Mouse (Mus musculus): Measurements from ENCODE around the gene Naa35. TPM values are rescaled to one million over a fixed set of nuclear protein-coding genes. Genes with fewer than 3 reads are reported as not detected.
A peak's percentile ranks its signal among the peaks of the same experiment; 100 is the strongest.
"Not testable (repeated sequence)": the region's sequence is repeated elsewhere in the genome, so short reads cannot be mapped to it uniquely, and the experiment has no call there.

Gene Naa35
- polyA plus RNA-seq, 1 experiment from 2014 or later: 16.4 TPM

- under 1% methylated on average over 33 of the region's 73 CpGs for WGBS (ENCODE audit: missing documents)
- Histone ChIP-seq H3K27ac (peak overlapping the region; percentile 36; the same call in 1 of the 2 replicates), H3K79me2 (ENCODE audit: inconsistent target) (peaks cover 43% of the 10 kb centered on the region), H3K36me3 (ENCODE audit: inconsistent target) (no peaks in the 10 kb centered on the region), H3K4me3 (ENCODE audit: inconsistent target) (peak overlapping the region; percentile 46)
These were observed 27.7 kb upstream of the Naa35 start for GRCm38 (mm10) chr13:59557185-59557985.

DNA sequence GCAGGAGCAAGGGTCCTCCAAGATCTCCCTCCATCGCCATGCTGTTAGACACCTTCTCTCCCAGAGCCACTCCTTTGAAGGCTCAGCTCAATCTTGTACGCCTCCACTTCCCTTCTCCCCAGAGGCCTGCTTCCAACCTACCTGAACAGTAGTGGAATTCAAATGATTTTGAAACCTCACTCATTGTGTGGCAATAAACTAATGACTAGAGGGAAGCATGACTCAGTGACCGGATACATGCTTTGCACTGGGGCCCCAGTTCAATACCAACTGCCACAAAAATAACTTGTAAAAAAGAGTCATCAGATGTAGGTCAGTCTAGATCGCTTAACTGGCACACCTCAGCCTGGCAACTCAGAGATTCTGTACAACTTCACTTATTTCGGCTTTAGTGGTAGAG is 26.3 kb upstream of the Naa35 start:
- peaks cover 29% of the 10 kb centered on the region for H3K79me2 ChIP-seq (ENCODE audit: inconsistent target)
- no peak overlapping the region for H3K4me3 ChIP-seq (ENCODE audit: inconsistent target)
- H3K36me3 ChIP-seq (ENCODE audit: inconsistent target): no peaks in the 10 kb centered on the region
- WGBS (ENCODE audit: missing documents): 45% methylated on average over 5 of the region's 5 CpGs
- H3K27ac ChIP-seq: peak overlapping the region; percentile 40

DNA sequence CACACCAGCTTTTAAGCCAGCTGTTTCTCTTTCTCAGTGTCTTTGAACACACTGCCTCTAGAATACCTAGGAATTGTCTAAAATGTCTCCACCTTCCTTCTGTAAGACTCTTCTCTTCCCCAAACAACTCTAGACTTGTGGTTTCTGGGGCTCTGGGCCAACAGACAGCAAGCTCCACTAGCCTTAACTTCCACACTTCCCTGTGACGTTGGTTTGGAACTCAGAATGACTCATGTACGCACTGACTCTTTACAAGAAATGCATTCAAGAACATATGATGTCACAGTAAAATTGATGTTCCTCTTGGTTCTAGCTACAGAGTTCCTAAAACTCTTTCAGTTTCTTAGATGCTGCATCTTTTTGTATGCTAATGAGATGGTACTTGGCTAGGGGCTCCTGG is 22.6 kb upstream of the Naa35 start:
- H3K4me3 ChIP-seq (ENCODE audit: inconsistent target): no peak overlapping the region
- no peak overlapping the region for H3K27ac ChIP-seq
- H3K79me2 ChIP-seq (ENCODE audit: inconsistent target): no peaks in the 10 kb centered on the region
- H3K36me3 ChIP-seq (ENCODE audit: inconsistent target): no peaks in the 10 kb centered on the region
- WGBS (ENCODE audit: missing documents): 13% methylated on average over 2 of the region's 2 CpGs

- WGBS (ENCODE audit: missing documents): 96% methylated on average over 4 of the region's 4 CpGs
- no peaks in the 10 kb centered on the region for H3K36me3 ChIP-seq (ENCODE audit: inconsistent target)
These were observed 20.6 kb upstream of the Naa35 start for GRCm38 (mm10) chr13:59564505-59564904.

GRCm38 (mm10) chr13:59564923-59565322 is 20.1 kb upstream of the Naa35 start:
- no peaks in the 10 kb centered on the region for H3K36me3 ChIP-seq (ENCODE audit: inconsistent target)
- WGBS (ENCODE audit: missing documents): 90% methylated on average over 10 of the region's 10 CpGs
- no peak overlapping the region for H3K4me3 ChIP-seq (ENCODE audit: inconsistent target)
- H3K27ac ChIP-seq: no peak overlapping the region
- H3K79me2 ChIP-seq (ENCODE audit: inconsistent target): no peaks in the 10 kb centered on the region

More at GRCm38 (mm10) chr13:59564505-59564904, 20.6 kb upstream of the Naa35 start:
- Histone ChIP-seq H3K79me2 (ENCODE audit: inconsistent target) (no peaks in the 10 kb centered on the region), H3K4me3 (ENCODE audit: inconsistent target) (no peak overlapping the region), H3K27ac (no peak overlapping the region)

- Histone ChIP-seq H3K4me3 (ENCODE audit: inconsistent target) (no peak overlapping the region), H3K27ac (no peak overlapping the region), H3K79me2 (ENCODE audit: inconsistent target) (no peaks in the 10 kb centered on the region), H3K36me3 (ENCODE audit: inconsistent target) (no peaks in the 10 kb centered on the region)
- 95% methylated on average over 9 of the region's 9 CpGs for WGBS (ENCODE audit: missing documents)
These were observed 19.0 kb upstream of the Naa35 start for GRCm38 (mm10) chr13:59565945-59566520.

GRCm38 (mm10) chr13:59571107-59571506 is 14.0 kb upstream of the Naa35 start:
- no peaks in the 10 kb centered on the region for H3K36me3 ChIP-seq (ENCODE audit: inconsistent target)
- WGBS (ENCODE audit: missing documents): 98% methylated on average over 6 of the region's 6 CpGs
- H3K79me2 ChIP-seq (ENCODE audit: inconsistent target): no peaks in the 10 kb centered on the region
- no peak overlapping the region for H3K27ac ChIP-seq
- no peak overlapping the region for H3K4me3 ChIP-seq (ENCODE audit: inconsistent target)

- no peaks in the 10 kb centered on the region for H3K79me2 ChIP-seq (ENCODE audit: inconsistent target)
- no peak overlapping the region for H3K27ac ChIP-seq
- H3K4me3 ChIP-seq (ENCODE audit: inconsistent target): no peak overlapping the region
- H3K36me3 ChIP-seq (ENCODE audit: inconsistent target): no peaks in the 10 kb centered on the region
- WGBS (ENCODE audit: missing documents): 95% methylated on average over 2 of the region's 2 CpGs
These were observed 12.5 kb upstream of the Naa35 start for GRCm38 (mm10) chr13:59572549-59572948.

DNA sequence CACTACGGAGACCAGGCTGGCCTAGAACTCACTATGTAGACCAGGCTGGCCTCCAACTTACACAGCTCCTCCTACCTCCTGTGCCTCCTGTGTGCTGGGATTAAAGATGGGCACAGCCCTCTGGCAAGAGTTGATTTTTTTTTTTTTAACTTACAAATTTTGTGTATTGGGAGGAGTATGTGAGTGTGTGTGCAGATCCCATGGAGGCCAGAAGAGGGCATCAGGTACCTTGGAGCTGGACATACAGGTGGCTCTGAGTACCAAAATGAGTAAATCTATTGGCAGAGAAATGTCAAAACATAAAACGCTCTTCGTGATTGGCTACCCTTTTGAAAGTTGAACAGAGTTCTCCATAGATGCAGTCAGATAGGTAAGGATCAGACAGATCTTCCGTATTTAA is 4.1 kb upstream of the Naa35 start:
- peaks cover 3% of the 10 kb centered on the region; the same call in 1 of the 2 replicates for H3K79me2 ChIP-seq (ENCODE audit: inconsistent target)
- WGBS (ENCODE audit: missing documents): 91% methylated on average over 4 of the region's 4 CpGs
- no peaks in the 10 kb centered on the region for H3K36me3 ChIP-seq (ENCODE audit: inconsistent target)
- no peak overlapping the region for H3K27ac ChIP-seq
- no peak overlapping the region for H3K4me3 ChIP-seq (ENCODE audit: inconsistent target)

DNA sequence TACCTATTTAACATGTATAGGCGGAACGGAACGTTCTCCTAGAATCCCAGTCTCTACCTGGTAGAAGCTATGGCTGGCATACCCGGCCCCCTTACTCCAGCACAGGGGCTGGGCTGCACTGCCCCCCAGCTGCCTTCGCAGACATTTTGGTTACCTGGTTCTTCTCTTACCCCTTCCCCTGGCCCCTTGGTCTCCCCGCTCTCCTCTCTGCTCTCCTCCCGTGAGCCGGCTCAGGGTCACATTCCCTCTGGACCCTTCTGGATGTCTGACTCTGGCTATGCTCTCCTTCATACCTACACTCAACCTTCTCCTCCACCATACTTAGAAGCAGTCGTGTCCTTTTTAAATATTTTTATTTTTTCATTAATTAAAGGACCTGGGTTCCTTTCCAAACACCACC is 578 bp upstream of the Naa35 start:
- WGBS (ENCODE audit: missing documents): 9% methylated on average over 9 of the region's 9 CpGs
- H3K79me2 ChIP-seq (ENCODE audit: inconsistent target): peaks cover 24% of the 10 kb centered on the region; the same call in 1 of the 2 replicates
- 0 out of 2 replicates have a peak, but pooled peaks cover 7% of the 10 kb centered on the region for H3K36me3 ChIP-seq (ENCODE audit: inconsistent target)
- H3K27ac ChIP-seq: peak overlapping the region; percentile 43
- H3K4me3 ChIP-seq (ENCODE audit: inconsistent target): peak overlapping the region; percentile 35

GRCm38 (mm10) chr13:59585648-59586005 is 568 bp downstream of the Naa35 start:
- peaks cover 24% of the 10 kb centered on the region; the same call in 1 of the 2 replicates for H3K79me2 ChIP-seq (ENCODE audit: inconsistent target)
- WGBS (ENCODE audit: missing documents): 0% methylated on average over 24 of the region's 28 CpGs
- H3K27ac ChIP-seq: no peak overlapping the region

GRCm38 (mm10) chr13:59587201-59587600 is 2.1 kb downstream of the Naa35 start:
- peaks cover 24% of the 10 kb centered on the region; the same call in 1 of the 2 replicates for H3K79me2 ChIP-seq (ENCODE audit: inconsistent target)
- no peak overlapping the region for H3K27ac ChIP-seq
- H3K4me3 ChIP-seq (ENCODE audit: inconsistent target): no peak overlapping the region
- peaks cover 22% of the 10 kb centered on the region; the same call in 1 of the 2 replicates for H3K36me3 ChIP-seq (ENCODE audit: inconsistent target)
- WGBS (ENCODE audit: missing documents): 92% methylated on average over 2 of the region's 2 CpGs

More at GRCm38 (mm10) chr13:59585648-59586005, 568 bp downstream of the Naa35 start:
- H3K4me3 ChIP-seq (ENCODE audit: inconsistent target): peak overlapping the region; percentile 54
- 0 out of 2 replicates have a peak, but pooled peaks cover 8% of the 10 kb centered on the region for H3K36me3 ChIP-seq (ENCODE audit: inconsistent target)

GRCm38 (mm10) chr13:59589672-59590071 is 4.6 kb downstream of the Naa35 start:
- Histone ChIP-seq H3K27ac (no peak overlapping the region), H3K4me3 (ENCODE audit: inconsistent target) (no peak overlapping the region), H3K36me3 (ENCODE audit: inconsistent target) (peaks cover 28% of the 10 kb centered on the region; the same call in 1 of the 2 replicates), H3K79me2 (ENCODE audit: inconsistent target) (peaks cover 29% of the 10 kb centered on the region; the same call in 1 of the 2 replicates)
- 95% methylated on average over 4 of the region's 4 CpGs for WGBS (ENCODE audit: missing documents)

DNA sequence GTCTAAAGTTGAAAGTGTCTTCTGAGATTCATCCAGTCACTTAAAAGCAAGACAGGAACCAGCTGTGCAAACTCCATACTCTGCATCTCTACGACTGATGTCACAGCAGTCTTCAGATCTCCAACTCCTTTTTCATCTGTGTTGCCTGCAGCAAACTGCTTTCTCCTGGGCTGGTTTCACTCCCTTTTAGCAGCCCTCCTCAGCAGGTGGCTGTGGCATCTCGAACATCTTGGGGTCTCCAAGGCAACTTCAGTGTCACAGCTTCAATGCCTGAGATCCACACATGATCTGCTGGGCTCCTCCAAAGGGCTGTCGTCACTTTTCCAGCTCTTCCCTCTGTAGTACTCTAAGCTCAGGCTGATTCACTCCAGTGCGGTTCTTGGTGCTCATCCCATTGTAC is 5.6 kb downstream of the Naa35 start:
- WGBS (ENCODE audit: missing documents): 93% methylated on average over 4 of the region's 4 CpGs
- H3K4me3 ChIP-seq (ENCODE audit: inconsistent target): no peak overlapping the region
- no peak overlapping the region for H3K27ac ChIP-seq
- peaks cover 28% of the 10 kb centered on the region; the same call in 1 of the 2 replicates for H3K36me3 ChIP-seq (ENCODE audit: inconsistent target)
- H3K79me2 ChIP-seq (ENCODE audit: inconsistent target): peaks cover 28% of the 10 kb centered on the region; the same call in 1 of the 2 replicates

GRCm38 (mm10) chr13:59592058-59592457 is 7.0 kb downstream of the Naa35 start:
- not testable (repeated sequence) for H3K4me3 ChIP-seq (ENCODE audit: inconsistent target); H3K27ac ChIP-seq
- peaks cover 28% of the 10 kb centered on the region; the same call in 1 of the 2 replicates for H3K36me3 ChIP-seq (ENCODE audit: inconsistent target)
- H3K79me2 ChIP-seq (ENCODE audit: inconsistent target): peaks cover 16% of the 10 kb centered on the region; the same call in 1 of the 2 replicates
- 96% methylated on average over 3 of the region's 3 CpGs for WGBS (ENCODE audit: missing documents)
